Comparison of ENCODE assay signal across 12 mouse cellular contexts in genomic region chr2:101908773-101909172, GRCm38 (mm10). TPM values are rescaled to one million over a fixed set of nuclear protein-coding genes. Genes with fewer than 3 reads are reported as not detected.
DNase-seq lines count a peak whose midpoint lies in the region; ATAC-seq lines count a peak whose summit lies in the region.
"Had no signal": no experiment of that assay in that cellular context is flagged by ENCODE, and none has a peak within 500 bp of the region (broad histone marks: within the 10 kb centered on the region; RNA-seq: fewer than 3 reads in every experiment).

No protein-coding gene starts in this region.

- no peak for DNase-seq in frontal cortex, postnatal 25 days (ENCODE audit: low spot score in 2 of 2)
- peak; percentile 45 for DNase-seq in right cerebral cortex, postnatal 14 days
- DNase-seq in right cerebral cortex, postnatal 25 days = no peak
- peak; percentile 25 to 80 for DNase-seq in left cerebral cortex, postnatal 25 days (ENCODE audit: low spot score in 2 of 2)
- DNase-seq in adrenal gland, postnatal 25 days = no peak
- DNase-seq in layer of hippocampus, postnatal 36 days = no peak
- DNase-seq: cerebellum, postnatal 10 days; gastrocnemius, postnatal 10 days; heart, adult 2 months; lung, adult 18-20 months had no signal

- peak; percentile 50 for ATAC-seq in frontal cortex, adult (ENCODE audit: low TSS enrichment)
- ATAC-seq: forebrain, embryonic 14.5 days had no signal

- intact Hi-C loops in left cerebral cortex, postnatal 25 days (cut with DNase I) = loop anchor here (5.0 to 10.0 kb wide), 8 partner anchors 94 to 749 kb away; partner anchors contain the start of gene Slc1a2

RNA-seq across cellular contexts. Expression of gene Commd9, which starts 22.7 kb away (rescaled TPM):
- 10 to 100 TPM; 33.9 to 38.1 TPM for total RNA-seq in left cerebral cortex, postnatal 25 days (2021)
- total RNA-seq in adrenal gland, postnatal 25 days (2021) = 45.3 and 49.6 TPM in 2 replicates
- total RNA-seq in layer of hippocampus, postnatal 36 days (2021) = 10 to 100 TPM; 33.7 to 38.3 TPM

RNA-seq across cellular contexts. Expression of gene Prr5l, which starts 25.9 kb away (rescaled TPM):
- 1 to 10 TPM; 7.7 to 7.8 TPM for total RNA-seq in left cerebral cortex, postnatal 25 days (2021)
- total RNA-seq in adrenal gland, postnatal 25 days (2021) = 5.9 and 6.6 TPM in 2 replicates
- 10 to 100 TPM in 1 of 2 experiments, 1 to 10 TPM in 1; 8.6 to 10.7 TPM for total RNA-seq in layer of hippocampus, postnatal 36 days (2021)

Comparison
In these comparisons a context has a peak if more than half of its experiments do, and no peak if none do; other contexts are left out.
1. DNase-seq: peak in right cerebral cortex, postnatal 14 days (single experiment) and left cerebral cortex, postnatal 25 days (2 of 2); none in frontal cortex, postnatal 25 days (0 of 2), right cerebral cortex, postnatal 25 days (single experiment), adrenal gland, postnatal 25 days (single experiment) and layer of hippocampus, postnatal 36 days (0 of 2).